Mouse (Mus musculus): Measurements from ENCODE around the gene Rbfox3.

DNA sequence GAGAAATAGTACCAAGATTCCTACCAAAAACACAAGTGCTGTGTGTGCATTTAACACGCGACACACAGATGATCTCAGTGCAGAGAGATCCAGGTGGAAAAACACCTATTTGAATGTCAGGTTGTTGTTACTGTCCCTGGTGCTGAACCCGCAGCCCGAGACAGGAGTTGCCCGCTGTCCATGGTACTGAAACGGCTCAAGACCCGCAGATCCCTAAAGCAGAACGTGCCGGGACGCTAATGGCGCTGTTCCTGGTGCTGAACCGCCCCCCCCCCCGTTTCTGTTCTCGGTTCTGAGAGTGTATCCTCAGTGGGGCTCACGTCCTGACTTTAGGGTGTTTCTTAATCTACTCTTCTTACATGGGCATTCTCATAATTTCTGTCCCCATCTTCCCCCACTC lies 326.6 kb downstream of the Rbfox3 start:
- TF ChIP-seq CTCF (IDR thresholded peaks at IDR 0.05; ENCODE audit: control insufficient read depth, insufficient read depth, low read length) (no peak), POLR2A (IDR thresholded peaks at IDR 0.05; ENCODE audit: borderline replicate concordance, control insufficient read depth, low read depth, low read length) (no peak)
